Mouse (Mus musculus) layer of hippocampus, adult 9-11 months (tissue): ENCODE measurements around the gene Ccl20.
A peak's percentile ranks its signal among the peaks of the same experiment; 100 is the strongest.

Experiments
- DNase-seq: peaks from one replicate; pipeline ENCODE4 v3.0.0; 2022

Ccl20 gene

GRCm38 (mm10) chr1:83142055-83142454, 25.5 kb downstream of the Ccl20 start:
- no peak for DNase-seq

GRCm38 (mm10) chr1:83146547-83146946, 30.0 kb downstream of the Ccl20 start:
- no peak for DNase-seq

GRCm38 (mm10) chr1:83150227-83150626, 33.7 kb downstream of the Ccl20 start:
- no peak for DNase-seq

GRCm38 (mm10) chr1:83152961-83153360, 36.4 kb downstream of the Ccl20 start:
- peak; percentile 49 for DNase-seq

- DNase-seq, result no peak
Measured at GRCm38 (mm10) chr1:83156876-83157275, 40.3 kb downstream of the Ccl20 start.

- peak; percentile 39 for DNase-seq
Measured at GRCm38 (mm10) chr1:83159603-83160002, 43.0 kb downstream of the Ccl20 start, which contains the start of gene Daw1. Gene Daw1, plus strand, starts transcription at chr1:83159752.

- DNase-seq, result no peak
Measured at GRCm38 (mm10) chr1:83161658-83162057, 45.1 kb downstream of the Ccl20 start.

GRCm38 (mm10) chr1:83164027-83164426, 47.5 kb downstream of the Ccl20 start:
- no peak for DNase-seq
